Mouse (Mus musculus) gastrocnemius, postnatal 10 days (tissue): ENCODE measurements around the gene Ubl3. TPM values are rescaled to one million over a fixed set of nuclear protein-coding genes. Genes with fewer than 3 reads are reported as not detected.
A peak's percentile ranks its signal among the peaks of the same experiment; 100 is the strongest.

Experiments
- DNase-seq: peaks from one replicate; pipeline ENCODE4 v3.0.0; 2021; ENCODE audit warnings: mixed read lengths
- total RNA-seq, 2 experiments: library from RNA; stranded (reverse); gene quantifications; 2 replicates each; pipeline ENCODE4 v1.2.3; 2021

Gene Ubl3
- total RNA-seq, 2 experiments from 2014 or later = 81.3 to 82.0 TPM

GRCm38 (mm10) chr5:148563281-148563680 lies 10.7 kb upstream of the Ubl3 start:
- no peak for DNase-seq

GRCm38 (mm10) chr5:148562235-148562634 lies 9.6 kb upstream of the Ubl3 start:
- DNase-seq = no peak

GRCm38 (mm10) chr5:148559261-148559958 lies 6.8 kb upstream of the Ubl3 start:
- no peak for DNase-seq

GRCm38 (mm10) chr5:148558472-148558871 lies 5.9 kb upstream of the Ubl3 start:
- no peak for DNase-seq

- DNase-seq = no peak
Observed at GRCm38 (mm10) chr5:148556509-148556908, 3.9 kb upstream of the Ubl3 start.

GRCm38 (mm10) chr5:148555156-148555555 lies 2.6 kb upstream of the Ubl3 start:
- DNase-seq = no peak

- DNase-seq = no peak
Observed at GRCm38 (mm10) chr5:148554701-148555100, 2.1 kb upstream of the Ubl3 start.

- no peak for DNase-seq
Observed at GRCm38 (mm10) chr5:148554242-148554641, 1.7 kb upstream of the Ubl3 start.

- no peak for DNase-seq
Observed at GRCm38 (mm10) chr5:148553723-148554122, 1.1 kb upstream of the Ubl3 start.

- DNase-seq = peak; percentile 23
Observed at GRCm38 (mm10) chr5:148551764-148552136, 839 bp downstream of the Ubl3 start.

GRCm38 (mm10) chr5:148550821-148551763 lies 1.5 kb downstream of the Ubl3 start:
- DNase-seq = peak; percentile 40

- no peak for DNase-seq
Observed at GRCm38 (mm10) chr5:148550393-148550792, 2.2 kb downstream of the Ubl3 start.

GRCm38 (mm10) chr5:148549307-148549706 lies 3.3 kb downstream of the Ubl3 start:
- no peak for DNase-seq

- no peak for DNase-seq
Observed at GRCm38 (mm10) chr5:148548568-148548967, 4.0 kb downstream of the Ubl3 start.

GRCm38 (mm10) chr5:148547870-148548456 lies 4.6 kb downstream of the Ubl3 start:
- no peak for DNase-seq

GRCm38 (mm10) chr5:148546970-148547369 lies 5.6 kb downstream of the Ubl3 start:
- no peak for DNase-seq

GRCm38 (mm10) chr5:148544733-148545132 lies 7.9 kb downstream of the Ubl3 start:
- no peak for DNase-seq

- DNase-seq = no peak
Observed at GRCm38 (mm10) chr5:148542196-148542595, 10.4 kb downstream of the Ubl3 start.

- no peak for DNase-seq
Observed at GRCm38 (mm10) chr5:148535669-148536430, 16.7 kb downstream of the Ubl3 start.

GRCm38 (mm10) chr5:148534644-148535043 lies 17.9 kb downstream of the Ubl3 start:
- DNase-seq = no peak

- DNase-seq = no peak
Observed at GRCm38 (mm10) chr5:148533924-148534323, 18.7 kb downstream of the Ubl3 start.

GRCm38 (mm10) chr5:148532201-148532600 lies 20.4 kb downstream of the Ubl3 start:
- DNase-seq = no peak
